Mouse (Mus musculus) limb, embryonic 14.5 days (tissue): ENCODE results near the gene Uroc1. TPM values are rescaled to one million over a fixed set of nuclear protein-coding genes. Genes with fewer than 3 reads are reported as not detected.

Experiments used
- ATAC-seq: fragments of 200-750 bp; cut with Nextera tagmentation; 2 replicates; pipeline ENCODE4 v1.8.0; 2017; ENCODE audit warnings: low read depth, moderate number of reproducible peaks, moderate TSS enrichment; ENCODE audit not compliant: low FRiP score
- DNase-seq: peaks from one replicate; pipeline ENCODE4 v3.0.0-alpha.2; 2015; ENCODE audit warnings: low spot score
- H3K27ac ChIP-seq: fragments of 300-500 bp; sonication (generic); replicated peaks from 2 replicates; pipeline ENCODE4 v1.5.1; 2014; ENCODE audit warnings: low read depth, mild to moderate bottlenecking, low read length, moderate library complexity, mixed read lengths
- H3K27me3 ChIP-seq: fragments of 300-500 bp; sonication (generic); 2 replicates; pipeline ENCODE4 v1.6.1; 2014; ENCODE audit warnings: low read length, mixed read lengths; ENCODE audit not compliant: control insufficient read depth, insufficient read depth
- H3K36me3 ChIP-seq: fragments of 300-500 bp; sonication (generic); 2 replicates; pipeline ENCODE4 v1.6.1; 2014; ENCODE audit warnings: mild to moderate bottlenecking, low read length, moderate library complexity, mixed read lengths; ENCODE audit not compliant: control insufficient read depth, insufficient read depth
- H3K4me1 ChIP-seq: fragments of 300-500 bp; sonication (generic); 2 replicates; pipeline ENCODE4 v1.6.1; 2014; ENCODE audit warnings: antibody characterized with exemption, low read length, mixed read lengths; ENCODE audit not compliant: control insufficient read depth, insufficient read depth
- H3K4me2 ChIP-seq: fragments of 300-500 bp; sonication (generic); replicated peaks from 2 replicates; pipeline ENCODE4 v1.6.1; 2014; ENCODE audit warnings: low read depth, mild to moderate bottlenecking, low read length, moderate library complexity; ENCODE audit not compliant: severe bottlenecking
- H3K4me3 ChIP-seq: fragments of 300-500 bp; sonication (generic); replicated peaks from 2 replicates; pipeline ENCODE4 v1.5.1; 2014; ENCODE audit warnings: low read length
- H3K9ac ChIP-seq: fragments of 300-500 bp; sonication (generic); 2 replicates; pipeline ENCODE4 v1.6.1; 2014; ENCODE audit warnings: mild to moderate bottlenecking, low read depth, low read length, moderate library complexity; ENCODE audit not compliant: severe bottlenecking
- H3K9me3 ChIP-seq: fragments of 300-500 bp; sonication (generic); 2 replicates; pipeline ENCODE4 v1.6.1; 2016; ENCODE audit warnings: low read length; ENCODE audit not compliant: control insufficient read depth
- POLR2A ChIP-seq: fragments of 200-500 bp; IDR thresholded peaks from 2 replicates; pipeline ENCODE4 v1.8.0; 2012; ENCODE audit warnings: inconsistent platforms, mild to moderate bottlenecking, moderate library complexity, borderline replicate concordance; ENCODE audit not compliant: insufficient read depth, insufficient read length; ENCODE audit errors: extremely low read depth
- WGBS: fragments of 180-500 bp; shearing (Covaris S2); extraction: QIAGEN DNeasy Blood & Tissue Kit; methylation state at CpG from one replicate; pipeline ENCODE4 v1.1.7; 2014; 5-methylcytosine and 5-hydroxymethylcytosine counted together
- polyA plus RNA-seq, 2 experiments: library from polyadenylated mRNA; depleted of rRNA in 1 of 2; stranded (reverse) in 1 of 2; unstranded in 1 of 2; fragments of >200 nt; fragmentation: Nextera tagmentation in 1 of 2; extraction: Ambion mirVana in 1 of 2; gene quantifications; 2 replicates each; pipeline versions ENCODE4 v1.2.1 to v1.2.3; 2012 to 2014

Uroc1 gene
- polyA plus RNA-seq, 2 experiments = 0.04 to 0.08 TPM

GRCm38 (mm10) chr6:90393948-90394347 lies 60.9 kb downstream of the Uroc1 start:
- Histone ChIP-seq H3K27ac (no peak overlapping the region), H3K36me3 (peaks cover 21% of the 10 kb centered on the region), H3K27me3 (no peaks in the 10 kb centered on the region), H3K9ac (no peak overlapping the region), H3K9me3 (no peaks in the 10 kb centered on the region), H3K4me2 (no peak overlapping the region), H3K4me1 (no peaks in the 10 kb centered on the region), H3K4me3 (no peak overlapping the region)
- TF ChIP-seq POLR2A = no peak
- WGBS = 51% methylated on average over 3 of the region's 3 CpGs
- DNase-seq = no peak
- no peak for ATAC-seq

- no peak overlapping the region for H3K27ac ChIP-seq
- H3K9me3 ChIP-seq = no peaks in the 10 kb centered on the region
- no peak overlapping the region for H3K9ac ChIP-seq
- no peak for TF ChIP-seq POLR2A
- no peaks in the 10 kb centered on the region for H3K27me3 ChIP-seq
- ATAC-seq = no peak
- WGBS = 86% methylated on average over 2 of the region's 2 CpGs
- H3K4me3 ChIP-seq = no peak overlapping the region
- no peaks in the 10 kb centered on the region for H3K4me1 ChIP-seq
- no peak for DNase-seq
- H3K4me2 ChIP-seq = no peak overlapping the region
- peaks cover 17% of the 10 kb centered on the region for H3K36me3 ChIP-seq
These were observed 62.7 kb downstream of the Uroc1 start for GRCm38 (mm10) chr6:90395751-90396150.

DNA sequence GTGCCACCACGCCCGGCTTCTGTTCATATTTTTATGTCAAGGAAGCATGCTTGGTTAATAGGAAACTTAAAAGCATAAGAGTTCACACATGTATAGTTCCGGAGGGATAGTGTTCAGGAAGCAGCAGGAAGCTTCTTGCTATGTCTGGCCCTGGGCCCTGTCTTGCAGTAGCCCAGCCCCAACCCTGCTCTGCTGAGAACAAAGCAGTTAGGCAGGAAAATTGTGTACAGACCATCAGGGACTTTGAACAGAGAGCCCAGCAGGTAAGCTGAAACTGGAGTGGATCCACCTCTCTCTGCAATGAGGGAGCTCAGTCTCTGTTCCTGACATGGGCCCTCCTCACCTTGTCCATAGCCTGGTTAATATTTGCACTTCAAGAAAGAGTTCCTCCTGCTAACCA lies 64.2 kb downstream of the Uroc1 start:
- Histone ChIP-seq H3K4me3 (no peak overlapping the region), H3K27me3 (no peaks in the 10 kb centered on the region), H3K27ac (no peak overlapping the region), H3K4me2 (no peak overlapping the region), H3K4me1 (no peaks in the 10 kb centered on the region), H3K36me3 (peaks cover 17% of the 10 kb centered on the region), H3K9me3 (no peaks in the 10 kb centered on the region), H3K9ac (no peak overlapping the region)
- ATAC-seq (no peak), DNase-seq (no peak)
- 88% methylated on average over 3 of the region's 3 CpGs for WGBS
- no peak for TF ChIP-seq POLR2A

- H3K27me3 ChIP-seq = no peaks in the 10 kb centered on the region
- TF ChIP-seq POLR2A = no peak
- H3K9ac ChIP-seq = no peak overlapping the region
- H3K4me1 ChIP-seq = no peaks in the 10 kb centered on the region
- no peak for ATAC-seq
- no peaks in the 10 kb centered on the region for H3K9me3 ChIP-seq
- no peak overlapping the region for H3K4me3 ChIP-seq
- H3K36me3 ChIP-seq = peaks cover 6% of the 10 kb centered on the region; the same call in 1 of the 2 replicates
- no peak for DNase-seq
- no peak overlapping the region for H3K27ac ChIP-seq
- H3K4me2 ChIP-seq = no peak overlapping the region
These were observed 75.5 kb downstream of the Uroc1 start for GRCm38 (mm10) chr6:90408632-90409031.

- no peak for DNase-seq
- ATAC-seq = no peak
- no peak overlapping the region for H3K4me2 ChIP-seq
- no peaks in the 10 kb centered on the region for H3K27me3 ChIP-seq
- H3K9me3 ChIP-seq = no peaks in the 10 kb centered on the region
- H3K4me3 ChIP-seq = no peak overlapping the region
- no peak overlapping the region for H3K9ac ChIP-seq
- 82% methylated on average over 1 of the region's 1 CpGs for WGBS
- no peak overlapping the region for H3K27ac ChIP-seq
- H3K36me3 ChIP-seq = no peaks in the 10 kb centered on the region
- H3K4me1 ChIP-seq = no peaks in the 10 kb centered on the region
- TF ChIP-seq POLR2A = no peak
These were observed 77.9 kb downstream of the Uroc1 start for GRCm38 (mm10) chr6:90410972-90411371.

DNA sequence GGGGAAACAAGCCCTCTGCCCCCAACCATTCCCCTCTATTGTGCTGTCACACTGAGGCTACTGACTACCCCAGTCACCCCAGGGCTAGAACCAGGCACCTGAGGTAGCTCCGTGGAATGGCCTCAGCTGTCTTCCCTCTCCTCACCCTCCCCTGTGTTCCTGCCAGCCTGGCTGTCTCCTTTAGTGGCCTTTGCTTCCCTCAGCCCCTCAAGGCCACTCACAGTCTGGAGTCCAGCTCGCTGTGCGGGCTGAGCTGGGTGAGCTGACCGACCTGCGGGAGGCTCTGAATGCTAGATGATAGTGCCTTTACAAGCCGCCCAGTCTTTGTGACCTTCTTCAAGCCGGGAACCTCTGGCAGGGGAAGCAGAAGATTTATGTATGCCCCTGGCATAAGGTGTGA lies 78.8 kb downstream of the Uroc1 start:
- no peaks in the 10 kb centered on the region for H3K4me1 ChIP-seq
- H3K36me3 ChIP-seq = no peaks in the 10 kb centered on the region
- no peak overlapping the region for H3K4me3 ChIP-seq
- H3K9me3 ChIP-seq = no peaks in the 10 kb centered on the region
- DNase-seq (no peak), ATAC-seq (no peak)
- H3K4me2 ChIP-seq = no peak overlapping the region
- 74% methylated on average over 7 of the region's 7 CpGs for WGBS
- no peak for TF ChIP-seq POLR2A
- no peak overlapping the region for H3K27ac ChIP-seq
- H3K9ac ChIP-seq = no peak overlapping the region
- H3K27me3 ChIP-seq = no peaks in the 10 kb centered on the region

Other genes starting within 250 kb of the Uroc1 start
- gene Vmn1r50, start 231.9 kb upstream of the Uroc1 start, polyA plus RNA-seq (2012; rRNA removed) = not detected in 2 replicates
- gene Vmn1r50, start 231.9 kb upstream of the Uroc1 start, polyA plus RNA-seq (2014; fragmentation: Nextera tagmentation; extraction: Ambion mirVana) = not detected in 2 replicates
- not detected in 2 replicates for gene Vmn1r51, start 210.7 kb upstream of the Uroc1 start, polyA plus RNA-seq (2012; rRNA removed)
- not detected in 2 replicates for gene Vmn1r51, start 210.7 kb upstream of the Uroc1 start, polyA plus RNA-seq (2014; fragmentation: Nextera tagmentation; extraction: Ambion mirVana)
- not detected in 2 replicates for gene Vmn1r52, start 158.5 kb upstream of the Uroc1 start, polyA plus RNA-seq (2012; rRNA removed)
- not detected in 2 replicates for gene Vmn1r52, start 158.5 kb upstream of the Uroc1 start, polyA plus RNA-seq (2014; fragmentation: Nextera tagmentation; extraction: Ambion mirVana)
- not detected in 2 replicates for gene V1ra8, start 130.5 kb upstream of the Uroc1 start, polyA plus RNA-seq (2012; rRNA removed)
- not detected in 2 replicates for gene V1ra8, start 130.5 kb upstream of the Uroc1 start, polyA plus RNA-seq (2014; fragmentation: Nextera tagmentation; extraction: Ambion mirVana)
- gene Vmn1r53, start 108.8 kb upstream of the Uroc1 start, polyA plus RNA-seq (2012; rRNA removed) = not detected in 2 replicates
- gene Vmn1r53, start 108.8 kb upstream of the Uroc1 start, polyA plus RNA-seq (2014; fragmentation: Nextera tagmentation; extraction: Ambion mirVana) = not detected in 2 replicates
- not detected in 2 replicates for gene Vmn1r54, start 87.0 kb upstream of the Uroc1 start, polyA plus RNA-seq (2012; rRNA removed)
- not detected in 2 replicates for gene Vmn1r54, start 87.0 kb upstream of the Uroc1 start, polyA plus RNA-seq (2014; fragmentation: Nextera tagmentation; extraction: Ambion mirVana)
- not detected in 2 replicates for gene BC048671, start 32.1 kb upstream of the Uroc1 start, polyA plus RNA-seq (2012; rRNA removed)
- gene BC048671, start 32.1 kb upstream of the Uroc1 start, polyA plus RNA-seq (2014; fragmentation: Nextera tagmentation; extraction: Ambion mirVana) = not detected in 2 replicates
- 0.59 and 1.4 TPM in 2 replicates for gene Chst13, start 8.1 kb upstream of the Uroc1 start, polyA plus RNA-seq (2012; rRNA removed)
- gene Chst13, start 8.1 kb upstream of the Uroc1 start, polyA plus RNA-seq (2014; fragmentation: Nextera tagmentation; extraction: Ambion mirVana) = 0.91 and 0.94 TPM in 2 replicates
- gene Zxdc, start 36.2 kb downstream of the Uroc1 start, polyA plus RNA-seq (2012; rRNA removed) = 15.1 and 18.0 TPM in 2 replicates
- 12.4 and 13.5 TPM in 2 replicates for gene Zxdc, start 36.2 kb downstream of the Uroc1 start, polyA plus RNA-seq (2014; fragmentation: Nextera tagmentation; extraction: Ambion mirVana)
- 0.78 and 1.0 TPM in 2 replicates for gene Cfap100, start 95.5 kb downstream of the Uroc1 start, polyA plus RNA-seq (2012; rRNA removed)
- 0.33 and 1.1 TPM in 2 replicates for gene Cfap100, start 95.5 kb downstream of the Uroc1 start, polyA plus RNA-seq (2014; fragmentation: Nextera tagmentation; extraction: Ambion mirVana)
- gene Klf15, start 129.3 kb downstream of the Uroc1 start, polyA plus RNA-seq (2012; rRNA removed) = 7.0 TPM in 2 replicates
- 4.4 and 5.3 TPM in 2 replicates for gene Klf15, start 129.3 kb downstream of the Uroc1 start, polyA plus RNA-seq (2014; fragmentation: Nextera tagmentation; extraction: Ambion mirVana)
- 1.3 and 1.5 TPM in 2 replicates for gene Aldh1l1, start 153.1 kb downstream of the Uroc1 start, polyA plus RNA-seq (2012; rRNA removed)
- gene Aldh1l1, start 153.1 kb downstream of the Uroc1 start, polyA plus RNA-seq (2014; fragmentation: Nextera tagmentation; extraction: Ambion mirVana) = 1.4 and 2.1 TPM in 2 replicates